Mouse (Mus musculus): ENCODE data around the gene Arhgap27.

DNA sequence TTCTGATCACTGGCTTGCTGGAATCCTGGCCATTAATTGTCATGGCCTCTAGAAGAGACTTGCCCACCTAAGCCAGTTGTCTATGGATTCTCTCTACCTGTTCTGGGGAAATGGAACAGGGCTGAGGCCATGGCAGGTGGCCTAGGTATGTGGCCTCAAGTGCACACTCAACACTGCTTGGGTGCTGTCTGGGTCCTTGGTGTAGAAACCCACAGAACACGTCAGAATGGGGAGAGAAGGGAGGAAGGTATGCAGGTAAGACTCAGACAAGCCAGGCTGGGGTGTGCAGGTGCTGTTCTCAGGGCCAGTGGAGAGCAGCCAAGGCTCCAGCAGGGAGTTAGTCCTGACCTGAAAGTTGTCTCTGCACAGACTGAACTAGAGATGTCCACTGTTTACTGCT is 45.5 kb downstream of the Arhgap27 start:
- TF ChIP-seq ZNF384 (IDR thresholded peaks at IDR 0.05; ENCODE audit: low read depth, low read length), result no peak
- no peak for TF ChIP-seq HCFC1 (IDR thresholded peaks at IDR 0.05; ENCODE audit: borderline replicate concordance, insufficient read depth, low read length)
